Mouse (Mus musculus) heart, embryonic 13.5 days (tissue): Measurements from ENCODE around the gene T2. TPM values are rescaled to one million over a fixed set of nuclear protein-coding genes. Genes with fewer than 3 reads are reported as not detected.
A peak's percentile ranks its signal among the peaks of the same experiment; 100 is the strongest.
"Not testable (repeated sequence)": the region's sequence is repeated elsewhere in the genome, so short reads cannot be mapped to it uniquely, and the experiment has no call there.

Experiments used
- ATAC-seq: fragments of 200-750 bp; cut with Nextera tagmentation; 2 replicates; pipeline ENCODE4 v1.8.0; 2017; ENCODE audit warnings: moderate TSS enrichment; ENCODE audit not compliant: insufficient number of reproducible peaks, low FRiP score, low TSS enrichment; ENCODE audit errors: extremely low read depth
- H3K27ac ChIP-seq: fragments of 300-500 bp; sonication (generic); replicated peaks from 2 replicates; pipeline ENCODE4 v1.5.1; 2015; ENCODE audit warnings: moderate library complexity, mild to moderate bottlenecking, inconsistent platforms
- H3K27me3 ChIP-seq: fragments of 300-500 bp; sonication (generic); replicated peaks from 2 replicates; pipeline ENCODE4 v1.6.1; 2015; ENCODE audit warnings: mild to moderate bottlenecking, inconsistent platforms
- H3K36me3 ChIP-seq: fragments of 300-500 bp; sonication (generic); 2 replicates; pipeline ENCODE4 v1.6.1; 2015; ENCODE audit warnings: mild to moderate bottlenecking, inconsistent platforms
- H3K4me1 ChIP-seq: fragments of 300-500 bp; sonication (generic); 2 replicates; pipeline ENCODE4 v1.6.1; 2015; ENCODE audit warnings: inconsistent platforms
- H3K4me2 ChIP-seq: fragments of 300-500 bp; sonication (generic); 2 replicates; pipeline ENCODE4 v1.6.1; 2015; ENCODE audit warnings: inconsistent platforms, mild to moderate bottlenecking, moderate library complexity
- H3K4me3 ChIP-seq: fragments of 300-500 bp; sonication (generic); 2 replicates; pipeline ENCODE4 v1.5.1; 2015; ENCODE audit warnings: moderate library complexity, mild to moderate bottlenecking, inconsistent platforms
- H3K9ac ChIP-seq: fragments of 300-500 bp; sonication (generic); 2 replicates; pipeline ENCODE4 v1.6.1; 2015; ENCODE audit warnings: inconsistent platforms, mild to moderate bottlenecking, moderate library complexity
- H3K9me3 ChIP-seq: fragments of 300-500 bp; sonication (generic); 2 replicates; pipeline ENCODE4 v1.6.1; 2016; ENCODE audit warnings: inconsistent platforms
- WGBS: fragments of 180-500 bp; shearing (Covaris S2); methylation state at CpG from one replicate; pipeline ENCODE4 v1.1.7; 2015; ENCODE audit warnings: mixed read lengths; 5-methylcytosine and 5-hydroxymethylcytosine counted together
- polyA plus RNA-seq: library from polyadenylated mRNA; unstranded; fragments of >200 nt; fragmentation: Nextera tagmentation; extraction: Ambion mirVana; gene quantifications from 2 replicates; pipeline ENCODE4 v1.2.1, GENCODE M21; 2015

Gene T2
- polyA plus RNA-seq: 0.83 and 1.3 TPM in 2 replicates

DNA sequence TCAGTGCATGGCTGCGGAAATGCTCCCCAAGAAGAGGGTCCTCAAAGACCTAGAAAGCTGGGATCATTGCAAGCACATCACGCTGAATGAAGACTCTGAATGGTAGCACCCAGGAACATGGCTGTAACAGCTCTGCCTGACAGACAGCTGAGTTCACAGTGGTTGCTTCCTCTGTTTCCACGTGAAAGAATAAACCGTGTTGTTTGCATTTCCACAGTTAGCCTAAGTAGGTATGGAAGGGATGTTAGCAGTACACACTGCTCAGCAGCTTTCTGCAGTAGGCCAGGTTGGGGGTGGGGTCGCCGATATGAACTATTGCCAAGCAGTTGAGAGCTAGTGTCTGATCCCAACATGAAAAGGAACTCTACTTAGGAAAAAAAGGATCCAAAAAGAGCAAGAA lies at the start of gene T2:
TSS of gene T2 (plus strand) at position 301 of the 400 bp plus-strand sequence.
- peaks cover 5% of the 10 kb centered on the region; the same call in 1 of the 2 replicates for H3K9me3 ChIP-seq
- H3K9ac ChIP-seq: no peak within 1 kb of the TSS
- H3K4me2 ChIP-seq: no peak within 1 kb of the TSS
- no peak within 1 kb of the TSS for H3K27ac ChIP-seq
- 81% methylated on average over 6 of the region's 6 CpGs for whole genome bisulfite sequencing
- H3K4me1 ChIP-seq: no peaks in the 10 kb centered on the region
- H3K4me3 ChIP-seq: no peak within 1 kb of the TSS
- ATAC-seq: no peak
- H3K36me3 ChIP-seq: no peaks in the 10 kb centered on the region
- peaks cover 13% of the 10 kb centered on the region; the same call in 1 of the 2 replicates for H3K27me3 ChIP-seq

DNA sequence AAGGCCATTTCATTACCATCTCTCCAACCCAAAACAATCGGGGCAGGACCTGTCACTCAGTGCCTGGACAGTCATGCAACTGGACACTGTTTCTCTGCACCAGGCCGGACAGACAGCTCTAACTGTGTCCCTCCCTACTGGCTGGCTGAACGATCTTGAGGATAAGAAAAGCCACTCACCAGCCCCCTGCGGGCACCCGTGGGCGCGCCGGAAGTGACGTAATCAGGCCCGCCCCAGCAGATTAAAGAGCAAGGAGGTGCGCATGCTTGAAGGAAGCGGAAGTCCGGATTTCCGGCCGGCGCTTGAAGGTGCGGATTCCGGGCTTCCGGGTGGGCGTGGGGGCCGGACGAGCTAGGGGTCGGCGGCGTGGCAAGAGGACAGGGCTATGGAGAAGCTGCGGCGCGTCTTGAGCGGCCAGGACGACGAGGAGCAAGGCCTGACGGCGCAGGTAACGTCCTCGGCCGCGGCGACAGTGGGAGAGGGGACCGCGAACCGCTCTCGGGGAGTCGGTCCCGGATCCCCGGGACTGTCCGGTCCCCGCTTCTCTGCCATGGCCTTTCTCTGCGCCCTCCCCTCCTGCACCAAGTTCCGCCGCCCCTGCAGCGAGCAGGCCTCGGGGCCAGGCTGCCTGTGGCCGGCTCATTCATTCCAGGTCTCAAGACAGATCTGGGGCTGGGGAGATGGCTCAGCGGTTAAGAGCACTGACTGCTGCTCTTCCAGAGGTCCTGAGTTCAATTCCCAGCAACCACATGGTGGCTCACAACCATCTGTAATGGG lies 44.8 kb upstream of the T2 start, which contains the start of gene Sft2d1:
TSS of gene Sft2d1 (plus strand) at position 265 of the 777 bp plus-strand sequence.
- WGBS: under 1% methylated on average over 36 of the region's 54 CpGs
- peak within 1 kb of the TSS; percentile 84 for H3K4me3 ChIP-seq

DNA sequence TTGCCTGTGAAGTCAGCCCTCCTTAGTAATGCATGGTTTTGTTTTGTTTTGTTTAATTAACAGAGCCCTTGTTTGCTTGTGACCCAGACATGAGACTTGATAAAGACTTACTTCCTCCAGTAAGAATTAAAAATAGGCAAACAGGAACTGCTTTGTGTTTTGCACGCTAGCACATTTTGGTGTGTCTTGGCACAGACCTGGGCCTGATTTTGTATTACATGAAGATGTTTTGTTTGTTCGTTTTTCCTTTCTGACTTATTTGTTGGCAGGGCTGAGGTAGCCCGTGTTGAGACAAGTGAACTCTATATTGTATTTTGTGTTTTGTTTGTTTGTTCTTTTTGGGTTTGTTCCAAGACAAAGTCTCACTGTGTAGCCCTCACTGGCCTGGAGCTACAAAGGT lies 44.0 kb upstream of the T2 start:
- ATAC-seq: no peak
- peak overlapping the region; percentile 91 for H3K9ac ChIP-seq
- peak overlapping the region; percentile 84 for H3K4me3 ChIP-seq
- no peak overlapping the region for H3K27ac ChIP-seq
- H3K4me1 ChIP-seq: peaks cover 18% of the 10 kb centered on the region
- peak overlapping the region; percentile 78 for H3K4me2 ChIP-seq
- H3K36me3 ChIP-seq: 0 out of 2 replicates have a peak, but pooled peaks cover 7% of the 10 kb centered on the region
- H3K27me3 ChIP-seq: no peaks in the 10 kb centered on the region
- 28% methylated on average over 3 of the region's 3 CpGs for WGBS
- H3K9me3 ChIP-seq: no peaks in the 10 kb centered on the region

More for the DNA sequence above, 44.8 kb upstream of the T2 start, which contains the start of gene Sft2d1:
- H3K9me3 ChIP-seq: no peaks in the 10 kb centered on the region
- peak within 1 kb of the TSS; percentile 91 for H3K9ac ChIP-seq
- ATAC-seq: peak; percentile 94
- H3K4me2 ChIP-seq: peak within 1 kb of the TSS; percentile 78
- H3K36me3 ChIP-seq: 0 out of 2 replicates have a peak, but pooled peaks cover 6% of the 10 kb centered on the region
- H3K4me1 ChIP-seq: peaks cover 18% of the 10 kb centered on the region
- H3K27ac ChIP-seq: peak within 1 kb of the TSS; percentile 62
- no peaks in the 10 kb centered on the region for H3K27me3 ChIP-seq

DNA sequence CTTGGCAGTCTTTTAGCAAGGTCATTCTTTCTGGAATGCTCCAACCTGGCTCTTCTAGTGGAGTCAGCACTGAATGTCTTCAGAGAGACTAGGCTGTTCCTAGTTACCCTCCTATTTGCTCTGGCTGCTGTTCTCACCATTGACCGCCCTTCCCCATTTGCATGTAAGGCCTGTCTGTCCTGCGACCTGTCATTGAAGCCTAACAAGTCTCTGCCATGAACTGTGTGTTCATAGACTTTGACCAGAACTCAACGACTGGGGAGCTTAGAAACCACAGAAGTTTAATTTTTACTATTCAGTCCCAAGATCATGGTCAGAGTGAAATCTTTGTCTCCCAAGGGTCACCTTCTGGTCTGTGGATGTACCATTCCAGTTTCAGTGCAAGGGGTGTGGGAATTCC lies 41.8 kb upstream of the T2 start:
- Histone ChIP-seq H3K4me3 (no peak overlapping the region), H3K27me3 (no peaks in the 10 kb centered on the region), H3K4me1 (peaks cover 18% of the 10 kb centered on the region), H3K36me3 (0 out of 2 replicates have a peak, but pooled peaks cover 7% of the 10 kb centered on the region), H3K9me3 (no peaks in the 10 kb centered on the region), H3K27ac (no peak overlapping the region), H3K9ac (no peak overlapping the region), H3K4me2 (no peak overlapping the region)
- WGBS: 89% methylated on average over 3 of the region's 3 CpGs
- ATAC-seq: no peak

DNA sequence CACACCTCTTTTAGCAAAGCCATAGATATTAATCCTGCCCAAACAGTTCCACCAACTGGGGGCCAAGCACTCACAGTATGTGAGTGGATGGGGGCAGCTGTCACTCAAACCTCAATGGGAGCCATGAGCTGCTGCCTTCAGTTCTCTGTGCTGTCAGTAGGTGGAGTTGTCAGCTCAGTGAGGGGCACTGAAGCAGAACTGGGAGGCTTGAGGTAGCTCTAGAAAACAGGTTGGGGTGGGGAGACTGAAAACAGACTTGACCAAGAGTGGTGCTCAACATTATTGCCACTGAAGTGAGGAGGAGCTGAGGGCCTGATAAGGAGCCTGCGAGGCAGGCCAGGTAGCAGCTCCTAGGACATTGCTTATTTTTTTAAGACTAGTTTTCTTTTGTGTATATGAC lies 39.5 kb upstream of the T2 start:
- Histone ChIP-seq H3K4me2 (no peak overlapping the region), H3K4me3 (no peak overlapping the region), H3K36me3 (0 out of 2 replicates have a peak, but pooled peaks cover 7% of the 10 kb centered on the region), H3K27me3 (no peaks in the 10 kb centered on the region), H3K9ac (no peak overlapping the region), H3K9me3 (no peaks in the 10 kb centered on the region), H3K27ac (no peak overlapping the region), H3K4me1 (peaks cover 18% of the 10 kb centered on the region)
- WGBS: 58% methylated on average over 1 of the region's 1 CpGs
- no peak for ATAC-seq

DNA sequence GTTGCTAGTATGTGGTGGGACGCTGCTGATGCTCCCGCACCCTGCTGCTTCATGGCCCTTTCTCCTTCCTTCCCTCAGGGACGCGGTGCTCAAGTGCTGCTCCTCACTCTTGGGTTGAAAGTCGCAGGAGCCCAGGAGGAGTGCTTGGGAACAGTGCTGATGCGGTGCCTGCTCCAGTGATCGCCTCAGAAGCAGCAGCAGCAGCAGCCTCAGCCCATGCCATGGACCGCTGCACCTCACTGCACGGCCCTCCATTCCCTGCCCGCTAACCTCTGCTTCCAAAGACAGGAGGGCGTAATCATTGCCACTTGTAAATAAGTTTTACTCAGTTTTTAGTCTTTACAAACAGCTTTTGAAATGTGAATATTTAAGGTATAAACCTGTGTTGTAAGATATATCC lies 28.9 kb upstream of the T2 start:
- H3K27me3 ChIP-seq, H3K4me1 ChIP-seq, H3K4me2 ChIP-seq, ATAC-seq, H3K4me3 ChIP-seq, H3K27ac ChIP-seq, H3K9me3 ChIP-seq, H3K9ac ChIP-seq: not testable (repeated sequence)
- 80% methylated on average over 10 of the region's 11 CpGs for WGBS
- peaks cover 18% of the 10 kb centered on the region for H3K36me3 ChIP-seq

DNA sequence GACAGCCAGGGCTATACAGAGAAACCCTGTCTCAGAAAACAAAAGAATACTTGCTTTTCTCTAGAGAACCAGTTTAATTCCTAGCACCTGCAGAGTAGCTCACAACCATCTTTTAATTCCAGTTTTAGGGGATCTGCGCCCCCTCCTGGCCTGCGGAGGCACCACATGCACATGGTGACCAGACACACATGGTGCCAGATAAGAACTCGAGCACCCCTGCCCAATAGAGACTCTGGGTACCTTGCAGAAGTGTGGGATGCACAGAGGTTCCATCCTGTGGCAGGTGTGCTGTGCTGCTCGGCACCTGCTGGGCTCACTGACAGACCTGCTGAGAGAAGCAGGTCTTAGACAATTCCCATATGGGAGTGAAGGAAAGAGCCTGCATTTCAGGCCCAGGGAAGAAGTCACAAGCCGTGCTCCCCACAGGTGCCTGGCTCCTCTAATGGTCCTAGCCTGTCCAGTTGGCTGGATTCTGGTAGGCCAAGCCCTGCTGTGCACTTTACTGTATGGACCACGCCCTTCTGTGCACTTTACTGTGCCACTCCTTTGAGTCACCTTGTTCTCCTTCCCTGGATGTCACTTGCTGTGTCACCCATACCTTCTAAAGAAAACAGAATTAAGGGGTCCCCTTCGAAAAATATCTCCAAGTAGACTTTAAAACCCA lies 27.1 kb upstream of the T2 start:
- Histone ChIP-seq H3K4me2 (no peak overlapping the region), H3K9ac (no peak overlapping the region), H3K27ac (no peak overlapping the region), H3K9me3 (no peaks in the 10 kb centered on the region), H3K27me3 (no peaks in the 10 kb centered on the region), H3K4me3 (no peak overlapping the region), H3K4me1 (peaks cover 1% of the 10 kb centered on the region; the same call in 1 of the 2 replicates), H3K36me3 (peaks cover 14% of the 10 kb centered on the region)
- ATAC-seq: no peak
- 64% methylated on average over 7 of the region's 7 CpGs for WGBS

GRCm38 (mm10) chr17:8330602-8331001 lies 25.2 kb upstream of the T2 start:
- no peak overlapping the region for H3K4me3 ChIP-seq
- no peak overlapping the region for H3K9ac ChIP-seq
- no peaks in the 10 kb centered on the region for H3K4me1 ChIP-seq
- no peaks in the 10 kb centered on the region for H3K9me3 ChIP-seq
- WGBS: 61% methylated on average over 5 of the region's 5 CpGs
- H3K27me3 ChIP-seq: no peaks in the 10 kb centered on the region
- H3K4me2 ChIP-seq: no peak overlapping the region
- no peak overlapping the region for H3K27ac ChIP-seq
- H3K36me3 ChIP-seq: peaks cover 14% of the 10 kb centered on the region
- no peak for ATAC-seq

DNA sequence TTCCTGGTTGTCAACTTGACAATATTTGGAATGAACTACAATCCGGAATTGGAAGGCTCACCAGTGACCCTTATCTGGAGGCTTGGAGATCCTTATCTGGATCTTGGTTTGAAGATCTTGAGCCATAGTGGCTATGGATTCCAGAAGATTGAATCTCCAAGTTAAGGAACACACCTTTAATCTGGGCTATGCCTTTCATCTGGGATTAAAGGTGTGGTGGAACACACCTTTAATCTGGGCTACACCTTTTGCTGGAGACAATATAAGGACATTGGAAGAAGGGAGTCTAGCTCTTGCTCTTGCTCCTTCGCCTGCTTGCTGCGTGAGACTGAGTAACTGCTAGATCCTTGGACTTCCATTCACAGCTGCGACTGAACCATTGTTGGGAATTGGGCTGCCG lies 18.6 kb upstream of the T2 start, which contains the start of gene Prr18:
TSS of gene Prr18 (plus strand) at position 301 of the 400 bp plus-strand sequence.
- not testable (repeated sequence) for H3K9ac ChIP-seq, ATAC-seq, H3K4me2 ChIP-seq, H3K36me3 ChIP-seq, H3K27ac ChIP-seq, H3K4me3 ChIP-seq, H3K9me3 ChIP-seq
- Histone ChIP-seq H3K27me3 (peaks cover 46% of the 10 kb centered on the region), H3K4me1 (peaks cover 24% of the 10 kb centered on the region)
- 91% methylated on average over 1 of the region's 5 CpGs for WGBS

GRCm38 (mm10) chr17:8339666-8340374 lies 16.0 kb upstream of the T2 start:
- ATAC-seq: no peak
- peaks cover 71% of the 10 kb centered on the region for H3K27me3 ChIP-seq
- H3K36me3 ChIP-seq: no peaks in the 10 kb centered on the region
- H3K4me1 ChIP-seq: peaks cover 24% of the 10 kb centered on the region
- H3K4me3 ChIP-seq: peak overlapping the region; percentile 59
- no peaks in the 10 kb centered on the region for H3K9me3 ChIP-seq
- peak overlapping the region; percentile 75; the same call in 1 of the 2 replicates for H3K9ac ChIP-seq
- H3K27ac ChIP-seq: no peak overlapping the region
- peak overlapping the region; percentile 98 for H3K4me2 ChIP-seq
- WGBS: 24% methylated on average over 8 of the region's 8 CpGs
